Mouse (Mus musculus): Measurements from ENCODE around the gene Sdk1. TPM values are rescaled to one million over a fixed set of nuclear protein-coding genes. Genes with fewer than 3 reads are reported as not detected.
A peak's percentile ranks its signal among the peaks of the same experiment; 100 is the strongest.

The Sdk1 gene
- polyA plus RNA-seq, 1 experiment from 2014 or later = 1.3 TPM

GRCm38 (mm10) chr5:141686876-141687420, 445.7 kb downstream of the Sdk1 start:
- H3K9ac ChIP-seq = no peak overlapping the region
- H3K9me3 ChIP-seq = no peaks in the 10 kb centered on the region
- H3K36me3 ChIP-seq (replicated peaks) = no peaks in the 10 kb centered on the region
- no peak overlapping the region for H3K4me2 ChIP-seq
- H3K4me1 ChIP-seq = peaks cover 10% of the 10 kb centered on the region; the same call in 1 of the 2 replicates
- H3K4me3 ChIP-seq (replicated peaks) = no peak overlapping the region
- no peak overlapping the region for H3K27ac ChIP-seq
- WGBS = 56% methylated on average over 7 of the region's 7 CpGs
- ATAC-seq (ENCODE audit: low FRiP score) = no peak
- no peaks in the 10 kb centered on the region for H3K27me3 ChIP-seq

- no peak for ATAC-seq (ENCODE audit: low FRiP score)
- Histone ChIP-seq H3K4me3 (replicated peaks) (no peak overlapping the region), H3K27ac (no peak overlapping the region), H3K9ac (no peak overlapping the region), H3K27me3 (no peaks in the 10 kb centered on the region), H3K4me1 (peaks cover 20% of the 10 kb centered on the region; the same call in 1 of the 2 replicates), H3K4me2 (no peak overlapping the region), H3K36me3 (replicated peaks) (no peaks in the 10 kb centered on the region), H3K9me3 (no peaks in the 10 kb centered on the region)
- 89% methylated on average over 12 of the region's 12 CpGs for WGBS
Observed at GRCm38 (mm10) chr5:141689442-141690105, 448.3 kb downstream of the Sdk1 start.

- Histone ChIP-seq H3K27me3 (no peaks in the 10 kb centered on the region), H3K4me2 (no peak overlapping the region), H3K4me3 (replicated peaks) (no peak overlapping the region), H3K9ac (no peak overlapping the region), H3K9me3 (no peaks in the 10 kb centered on the region), H3K4me1 (peaks cover 26% of the 10 kb centered on the region; the same call in 1 of the 2 replicates), H3K27ac (no peak overlapping the region), H3K36me3 (replicated peaks) (no peaks in the 10 kb centered on the region)
- no peak for ATAC-seq (ENCODE audit: low FRiP score)
- 92% methylated on average over 7 of the region's 7 CpGs for WGBS
Observed at GRCm38 (mm10) chr5:141691482-141691975, 450.2 kb downstream of the Sdk1 start.

- ATAC-seq (ENCODE audit: low FRiP score) = no peak; the same call in 1 of the 2 replicates
Observed at GRCm38 (mm10) chr5:141693716-141694115, 452.4 kb downstream of the Sdk1 start.

GRCm38 (mm10) chr5:141694901-141695300, 453.6 kb downstream of the Sdk1 start:
- no peak for ATAC-seq (ENCODE audit: low FRiP score)
- 33% methylated on average over 12 of the region's 12 CpGs for WGBS
- H3K27me3 ChIP-seq = no peaks in the 10 kb centered on the region

More at GRCm38 (mm10) chr5:141693716-141694115, 452.4 kb downstream of the Sdk1 start:
- H3K4me3 ChIP-seq (replicated peaks) = no peak overlapping the region
- WGBS = 7% methylated on average over 6 of the region's 6 CpGs
- H3K27me3 ChIP-seq = no peaks in the 10 kb centered on the region
- H3K9me3 ChIP-seq = no peaks in the 10 kb centered on the region
- H3K36me3 ChIP-seq (replicated peaks) = no peaks in the 10 kb centered on the region
- H3K27ac ChIP-seq = no peak overlapping the region
- no peak overlapping the region for H3K9ac ChIP-seq
- no peak overlapping the region for H3K4me2 ChIP-seq
- peaks cover 21% of the 10 kb centered on the region; the same call in 1 of the 2 replicates for H3K4me1 ChIP-seq

GRCm38 (mm10) chr5:141698406-141698805, 457.1 kb downstream of the Sdk1 start:
- no peak overlapping the region for H3K4me3 ChIP-seq (replicated peaks)
- WGBS = 61% methylated on average over 3 of the region's 3 CpGs
- no peaks in the 10 kb centered on the region; the same call in 1 of the 2 replicates for H3K27me3 ChIP-seq
- H3K9me3 ChIP-seq = no peaks in the 10 kb centered on the region
- ATAC-seq (ENCODE audit: low FRiP score) = no peak
- H3K27ac ChIP-seq = no peak overlapping the region
- H3K9ac ChIP-seq = no peak overlapping the region
- no peak overlapping the region for H3K4me2 ChIP-seq
- peaks cover 14% of the 10 kb centered on the region; the same call in 1 of the 2 replicates for H3K4me1 ChIP-seq
- H3K36me3 ChIP-seq (replicated peaks) = no peaks in the 10 kb centered on the region

More at GRCm38 (mm10) chr5:141694901-141695300, 453.6 kb downstream of the Sdk1 start:
- no peak overlapping the region for H3K4me2 ChIP-seq
- H3K9me3 ChIP-seq = no peaks in the 10 kb centered on the region
- no peak overlapping the region for H3K4me3 ChIP-seq (replicated peaks)
- no peak overlapping the region for H3K27ac ChIP-seq
- H3K36me3 ChIP-seq (replicated peaks) = no peaks in the 10 kb centered on the region
- H3K9ac ChIP-seq = no peak overlapping the region
- peaks cover 21% of the 10 kb centered on the region; the same call in 1 of the 2 replicates for H3K4me1 ChIP-seq

- Histone ChIP-seq H3K4me2 (no peak overlapping the region), H3K27me3 (no peaks in the 10 kb centered on the region), H3K36me3 (replicated peaks) (no peaks in the 10 kb centered on the region), H3K4me3 (replicated peaks) (no peak overlapping the region), H3K9me3 (no peaks in the 10 kb centered on the region), H3K4me1 (peaks cover 14% of the 10 kb centered on the region), H3K9ac (no peak overlapping the region), H3K27ac (no peak overlapping the region)
- 12% methylated on average over 3 of the region's 3 CpGs for WGBS
- no peak for ATAC-seq (ENCODE audit: low FRiP score)
Observed at GRCm38 (mm10) chr5:141720751-141721150, 479.5 kb downstream of the Sdk1 start.

GRCm38 (mm10) chr5:141727968-141728367, 486.7 kb downstream of the Sdk1 start:
- Histone ChIP-seq H3K27ac (no peak overlapping the region), H3K9me3 (no peaks in the 10 kb centered on the region)
- WGBS = 65% methylated on average over 2 of the region's 2 CpGs

GRCm38 (mm10) chr5:141730006-141730405, 488.7 kb downstream of the Sdk1 start:
- ATAC-seq (ENCODE audit: low FRiP score) = no peak
- no peaks in the 10 kb centered on the region for H3K36me3 ChIP-seq (replicated peaks)
- peaks cover 8% of the 10 kb centered on the region; the same call in 1 of the 2 replicates for H3K4me1 ChIP-seq
- no peaks in the 10 kb centered on the region for H3K27me3 ChIP-seq
- 55% methylated on average over 4 of the region's 4 CpGs for WGBS
- H3K9ac ChIP-seq = no peak overlapping the region
- no peak overlapping the region for H3K4me2 ChIP-seq
- H3K4me3 ChIP-seq (replicated peaks) = no peak overlapping the region
- no peak overlapping the region for H3K27ac ChIP-seq
- H3K9me3 ChIP-seq = no peaks in the 10 kb centered on the region

More at GRCm38 (mm10) chr5:141727968-141728367, 486.7 kb downstream of the Sdk1 start:
- H3K9ac ChIP-seq = no peak overlapping the region
- ATAC-seq (ENCODE audit: low FRiP score) = no peak
- H3K4me3 ChIP-seq (replicated peaks) = no peak overlapping the region
- peaks cover 8% of the 10 kb centered on the region; the same call in 1 of the 2 replicates for H3K4me1 ChIP-seq
- H3K27me3 ChIP-seq = no peaks in the 10 kb centered on the region
- H3K36me3 ChIP-seq (replicated peaks) = no peaks in the 10 kb centered on the region
- no peak overlapping the region for H3K4me2 ChIP-seq

GRCm38 (mm10) chr5:141738725-141739124, 497.4 kb downstream of the Sdk1 start:
- H3K4me2 ChIP-seq = no peak overlapping the region
- H3K4me1 ChIP-seq = no peaks in the 10 kb centered on the region
- no peak overlapping the region for H3K9ac ChIP-seq
- no peak for ATAC-seq (ENCODE audit: low FRiP score)
- no peak overlapping the region for H3K27ac ChIP-seq
- peaks cover 4% of the 10 kb centered on the region; the same call in 1 of the 2 replicates for H3K9me3 ChIP-seq
- no peaks in the 10 kb centered on the region for H3K36me3 ChIP-seq (replicated peaks)
- no peaks in the 10 kb centered on the region for H3K27me3 ChIP-seq
- 76% methylated on average over 5 of the region's 5 CpGs for WGBS
- H3K4me3 ChIP-seq (replicated peaks) = no peak overlapping the region

GRCm38 (mm10) chr5:141748793-141749192, 507.5 kb downstream of the Sdk1 start:
- Histone ChIP-seq H3K36me3 (replicated peaks) (no peaks in the 10 kb centered on the region), H3K4me1 (peaks cover under 1% of the 10 kb centered on the region; the same call in 1 of the 2 replicates), H3K4me2 (no peak overlapping the region), H3K27me3 (peaks cover 3% of the 10 kb centered on the region; the same call in 1 of the 2 replicates), H3K4me3 (replicated peaks) (no peak overlapping the region), H3K27ac (no peak overlapping the region), H3K9me3 (no peaks in the 10 kb centered on the region), H3K9ac (no peak overlapping the region)
- ATAC-seq (ENCODE audit: low FRiP score) = no peak
- 88% methylated on average over 4 of the region's 4 CpGs for WGBS

GRCm38 (mm10) chr5:141754278-141754677, 513.0 kb downstream of the Sdk1 start:
- H3K36me3 ChIP-seq (replicated peaks) = no peaks in the 10 kb centered on the region
- H3K27ac ChIP-seq = no peak overlapping the region
- no peaks in the 10 kb centered on the region for H3K9me3 ChIP-seq
- H3K4me3 ChIP-seq (replicated peaks) = no peak overlapping the region
- H3K9ac ChIP-seq = no peak overlapping the region
- ATAC-seq (ENCODE audit: low FRiP score) = peak; percentile 69; the same call in 1 of the 2 replicates
- 12% methylated on average over 7 of the region's 7 CpGs for WGBS
- peaks cover 12% of the 10 kb centered on the region for H3K4me1 ChIP-seq
- H3K4me2 ChIP-seq = peak overlapping the region; percentile 13; the same call in 1 of the 2 replicates
- peaks cover 9% of the 10 kb centered on the region for H3K27me3 ChIP-seq

Data from forebrain, embryonic 12.5 days (tissue).